Mouse (Mus musculus): Measurements from ENCODE around the gene Mrm3. TPM values are rescaled to one million over a fixed set of nuclear protein-coding genes. Genes with fewer than 3 reads are reported as not detected.
A peak's percentile ranks its signal among the peaks of the same experiment; 100 is the strongest.

Gene Mrm3
- polyA plus RNA-seq, 1 experiment from 2014 or later, result 18.6 TPM

GRCm38 (mm10) chr11:76257386-76257785 lies 13.9 kb downstream of the Mrm3 start:
- DNase-seq (ENCODE audit: low spot score) (no peak), ATAC-seq (replicated peaks; ENCODE audit: low FRiP score) (no peak)
- Histone ChIP-seq H3K9ac (ENCODE audit: low read length) (no peak overlapping the region), H3K36me3 (ENCODE audit: control insufficient read depth, insufficient read depth, low read length) (no peaks in the 10 kb centered on the region; the same call in 1 of the 2 replicates), H3K4me3 (ENCODE audit: low read depth, low read length) (no peak overlapping the region), H3K27ac (ENCODE audit: low read depth, low read length) (no peak overlapping the region), H3K4me2 (ENCODE audit: low read depth, low read length, severe bottlenecking) (no peak overlapping the region), H3K4me1 (replicated peaks; ENCODE audit: control insufficient read depth, insufficient read depth, low read length) (peaks cover 26% of the 10 kb centered on the region), H3K27me3 (ENCODE audit: control insufficient read depth, insufficient read depth, low read length) (no peaks in the 10 kb centered on the region), H3K9me3 (ENCODE audit: control insufficient read depth, low read length) (no peaks in the 10 kb centered on the region)
- 80% methylated on average over 4 of the region's 4 CpGs for WGBS

DNA sequence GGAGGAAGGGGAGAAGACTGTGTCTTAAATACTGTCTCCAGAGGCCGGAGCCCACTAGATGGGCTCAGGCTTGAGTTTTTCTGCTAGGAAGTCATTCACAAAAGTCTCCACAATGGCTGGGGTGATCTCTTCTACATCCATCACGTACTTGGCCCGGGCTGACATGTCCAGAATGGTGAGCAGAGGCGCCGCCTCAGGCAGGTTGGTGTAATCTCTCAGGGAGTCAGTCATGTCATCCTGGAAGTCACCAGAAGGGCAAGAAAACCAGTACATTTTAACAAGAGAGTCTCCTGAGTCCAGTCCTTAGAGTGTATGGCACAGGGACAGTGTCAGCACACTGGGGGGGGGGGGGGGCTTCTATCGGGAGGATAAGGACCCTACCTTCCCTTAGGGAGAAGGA lies 15.0 kb downstream of the Mrm3 start:
- Histone ChIP-seq H3K27me3 (ENCODE audit: control insufficient read depth, insufficient read depth, low read length) (no peaks in the 10 kb centered on the region), H3K36me3 (ENCODE audit: control insufficient read depth, insufficient read depth, low read length) (no peaks in the 10 kb centered on the region; the same call in 1 of the 2 replicates), H3K4me2 (ENCODE audit: low read depth, low read length, severe bottlenecking) (no peak overlapping the region), H3K9ac (ENCODE audit: low read length) (no peak overlapping the region), H3K4me1 (replicated peaks; ENCODE audit: control insufficient read depth, insufficient read depth, low read length) (peaks cover 36% of the 10 kb centered on the region), H3K27ac (ENCODE audit: low read depth, low read length) (no peak overlapping the region), H3K4me3 (ENCODE audit: low read depth, low read length) (no peak overlapping the region), H3K9me3 (ENCODE audit: control insufficient read depth, low read length) (no peaks in the 10 kb centered on the region)
- ATAC-seq (replicated peaks; ENCODE audit: low FRiP score) (no peak), DNase-seq (ENCODE audit: low spot score) (no peak)
- 88% methylated on average over 6 of the region's 6 CpGs for WGBS

DNA sequence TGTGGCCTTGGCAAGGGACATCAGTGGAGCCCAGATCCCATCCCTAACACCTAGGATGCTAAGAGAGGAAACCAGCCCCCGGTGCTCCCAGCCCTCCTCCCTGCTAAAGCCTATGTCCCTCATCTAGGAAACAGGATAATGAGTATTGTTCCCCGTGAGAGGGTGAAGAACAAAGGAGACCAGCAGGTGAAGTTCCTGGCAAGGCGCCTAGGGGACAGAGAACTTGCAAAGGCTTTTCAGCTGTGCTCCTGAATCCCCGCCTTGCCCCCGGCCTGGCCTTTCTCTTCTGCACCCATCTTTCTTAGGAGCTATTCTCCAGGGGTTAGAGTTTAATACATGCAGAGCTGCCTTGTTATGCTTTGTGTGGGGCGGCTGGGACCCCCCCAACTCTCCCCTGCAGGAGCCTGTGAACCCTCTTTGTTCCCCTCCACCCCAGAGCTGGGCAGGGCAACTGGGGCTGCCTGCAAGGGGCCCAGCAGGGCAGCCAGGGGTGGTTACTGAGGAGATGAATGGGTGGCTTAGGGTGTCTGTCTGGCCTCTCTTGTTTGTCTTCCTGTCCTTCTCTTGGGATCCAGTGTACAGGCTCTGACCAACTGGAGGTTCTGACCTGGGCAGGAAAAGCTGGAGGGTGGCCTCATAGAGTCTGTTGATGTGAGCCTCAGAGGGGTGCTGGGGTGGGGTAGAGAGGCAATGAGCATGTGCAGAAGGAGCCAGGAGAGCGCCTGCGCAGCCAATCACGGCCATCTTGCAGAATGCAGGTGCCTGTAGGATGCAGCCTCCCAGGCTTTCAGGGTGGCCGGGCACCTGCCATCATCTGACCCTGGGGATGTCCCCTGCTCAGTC lies 16.9 kb downstream of the Mrm3 start:
- Histone ChIP-seq H3K4me1 (replicated peaks; ENCODE audit: control insufficient read depth, insufficient read depth, low read length) (peaks cover 33% of the 10 kb centered on the region), H3K36me3 (ENCODE audit: control insufficient read depth, insufficient read depth, low read length) (no peaks in the 10 kb centered on the region; the same call in 1 of the 2 replicates), H3K27ac (ENCODE audit: low read depth, low read length) (peak overlapping the region; percentile 39), H3K9me3 (ENCODE audit: control insufficient read depth, low read length) (no peaks in the 10 kb centered on the region), H3K4me2 (ENCODE audit: low read depth, low read length, severe bottlenecking) (no peak overlapping the region), H3K27me3 (ENCODE audit: control insufficient read depth, insufficient read depth, low read length) (no peaks in the 10 kb centered on the region), H3K9ac (ENCODE audit: low read length) (peak overlapping the region; percentile 29; the same call in 1 of the 2 replicates), H3K4me3 (ENCODE audit: low read depth, low read length) (no peak overlapping the region)
- no peak for DNase-seq (ENCODE audit: low spot score)
- WGBS, result 38% methylated on average over 10 of the region's 10 CpGs
- no peak for ATAC-seq (replicated peaks; ENCODE audit: low FRiP score)

DNA sequence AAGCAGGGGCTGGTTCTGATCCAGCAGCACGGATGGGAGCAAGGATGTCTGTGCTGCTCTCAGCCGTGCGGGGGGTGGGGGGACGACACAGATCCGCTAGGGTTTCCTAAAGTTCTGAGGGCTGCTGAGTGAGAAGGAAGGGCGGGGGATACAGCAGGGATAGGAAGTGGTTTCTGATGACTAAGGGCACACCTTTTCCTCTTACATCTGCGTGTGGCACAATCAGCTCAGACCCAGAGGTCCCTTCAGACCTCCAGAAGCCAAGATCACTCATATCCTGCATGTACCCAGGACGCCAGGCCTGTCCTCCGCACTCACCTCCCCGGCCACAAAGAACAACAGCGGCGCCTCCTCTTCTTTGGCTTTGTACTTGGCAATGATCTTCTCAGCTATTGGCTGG lies 17.7 kb downstream of the Mrm3 start:
- no peaks in the 10 kb centered on the region for H3K27me3 ChIP-seq (ENCODE audit: control insufficient read depth, insufficient read depth, low read length)
- no peaks in the 10 kb centered on the region; the same call in 1 of the 2 replicates for H3K36me3 ChIP-seq (ENCODE audit: control insufficient read depth, insufficient read depth, low read length)
- H3K9me3 ChIP-seq (ENCODE audit: control insufficient read depth, low read length), result no peaks in the 10 kb centered on the region
- ATAC-seq (replicated peaks; ENCODE audit: low FRiP score), result no peak
- H3K4me2 ChIP-seq (ENCODE audit: low read depth, low read length, severe bottlenecking), result no peak overlapping the region
- H3K4me1 ChIP-seq (replicated peaks; ENCODE audit: control insufficient read depth, insufficient read depth, low read length), result peaks cover 34% of the 10 kb centered on the region
- H3K27ac ChIP-seq (ENCODE audit: low read depth, low read length), result no peak overlapping the region
- 65% methylated on average over 12 of the region's 12 CpGs for WGBS
- no peak for DNase-seq (ENCODE audit: low spot score)
- no peak overlapping the region for H3K4me3 ChIP-seq (ENCODE audit: low read depth, low read length)
- no peak overlapping the region for H3K9ac ChIP-seq (ENCODE audit: low read length)

DNA sequence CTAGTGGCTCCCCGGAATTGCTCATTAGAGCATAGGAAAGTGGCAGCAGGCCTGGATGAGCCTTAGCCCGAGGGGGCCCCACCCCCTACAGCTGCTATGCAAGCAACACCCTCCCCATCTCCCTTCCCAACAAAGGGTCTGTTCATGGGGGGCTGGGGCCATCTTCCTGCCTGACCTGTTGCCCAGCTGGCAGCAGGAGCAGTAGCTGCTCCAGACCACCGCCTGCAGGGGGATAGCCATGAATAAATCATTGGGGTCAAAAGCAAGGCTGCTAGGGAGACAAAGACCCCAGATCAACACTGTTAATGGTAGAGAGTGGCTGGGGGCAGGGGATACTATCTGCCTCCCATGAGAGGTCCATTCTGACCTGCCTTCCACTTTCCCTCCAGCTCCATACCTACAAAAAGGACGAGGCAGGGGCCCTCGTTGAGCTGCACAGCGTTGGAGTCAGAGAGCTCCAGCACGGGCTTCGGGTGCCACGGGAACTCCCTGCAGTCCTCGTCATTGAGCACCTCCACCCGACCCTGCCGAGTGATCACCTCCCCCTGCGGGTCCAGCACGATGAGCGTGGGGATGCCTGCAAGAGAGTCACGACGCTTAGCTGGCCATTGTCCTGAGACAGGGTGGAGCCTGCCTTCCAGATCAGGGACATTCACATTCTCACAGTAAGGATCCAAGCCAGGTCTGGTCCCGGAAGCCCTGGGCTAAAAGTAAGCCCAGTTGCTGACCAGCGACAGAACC lies 19.3 kb downstream of the Mrm3 start:
- peak overlapping the region; percentile 27 for H3K9ac ChIP-seq (ENCODE audit: low read length)
- H3K4me2 ChIP-seq (ENCODE audit: low read depth, low read length, severe bottlenecking), result no peak overlapping the region
- DNase-seq (ENCODE audit: low spot score) (peak; percentile 72), ATAC-seq (replicated peaks; ENCODE audit: low FRiP score) (peak; percentile 35; the same call in 1 of the 2 replicates)
- no peaks in the 10 kb centered on the region; the same call in 1 of the 2 replicates for H3K36me3 ChIP-seq (ENCODE audit: control insufficient read depth, insufficient read depth, low read length)
- peaks cover 40% of the 10 kb centered on the region for H3K4me1 ChIP-seq (replicated peaks; ENCODE audit: control insufficient read depth, insufficient read depth, low read length)
- 10% methylated on average over 19 of the region's 19 CpGs for WGBS
- no peaks in the 10 kb centered on the region for H3K27me3 ChIP-seq (ENCODE audit: control insufficient read depth, insufficient read depth, low read length)
- H3K4me3 ChIP-seq (ENCODE audit: low read depth, low read length), result no peak overlapping the region
- no peaks in the 10 kb centered on the region for H3K9me3 ChIP-seq (ENCODE audit: control insufficient read depth, low read length)
- H3K27ac ChIP-seq (ENCODE audit: low read depth, low read length), result no peak overlapping the region

DNA sequence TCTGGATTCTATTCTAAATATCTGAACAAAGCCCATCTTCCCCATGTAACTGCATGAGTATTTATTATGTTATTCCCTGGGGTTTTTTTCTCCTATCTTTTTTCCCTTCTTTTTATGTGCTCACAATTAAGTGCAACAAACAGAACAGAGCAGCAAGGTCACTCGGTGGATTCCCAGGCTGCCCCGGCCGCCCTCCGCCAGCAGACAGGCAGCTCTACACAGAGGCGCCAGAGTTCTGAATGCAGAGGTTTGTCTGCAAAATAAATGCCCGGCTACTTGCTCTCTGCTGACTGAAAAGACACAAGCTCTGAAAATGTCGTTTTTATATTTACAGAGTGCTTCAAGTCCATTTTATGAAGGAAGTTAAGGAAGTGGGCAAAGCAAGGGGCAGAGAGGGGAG lies 24.0 kb downstream of the Mrm3 start:
- Histone ChIP-seq H3K9me3 (ENCODE audit: control insufficient read depth, low read length) (no peaks in the 10 kb centered on the region), H3K4me3 (ENCODE audit: low read depth, low read length) (no peak overlapping the region), H3K4me1 (replicated peaks; ENCODE audit: control insufficient read depth, insufficient read depth, low read length) (peaks cover 28% of the 10 kb centered on the region), H3K27ac (ENCODE audit: low read depth, low read length) (peak overlapping the region; percentile 58; the same call in 1 of the 2 replicates), H3K36me3 (ENCODE audit: control insufficient read depth, insufficient read depth, low read length) (no peaks in the 10 kb centered on the region), H3K9ac (ENCODE audit: low read length) (peak overlapping the region; percentile 30), H3K4me2 (ENCODE audit: low read depth, low read length, severe bottlenecking) (no peak overlapping the region), H3K27me3 (ENCODE audit: control insufficient read depth, insufficient read depth, low read length) (no peaks in the 10 kb centered on the region)
- ATAC-seq (replicated peaks; ENCODE audit: low FRiP score), result 0 out of 2 replicates have a peak, but pooled peaks have one; percentile 18
- 26% methylated on average over 7 of the region's 7 CpGs for WGBS
- no peak for DNase-seq (ENCODE audit: low spot score)

DNA sequence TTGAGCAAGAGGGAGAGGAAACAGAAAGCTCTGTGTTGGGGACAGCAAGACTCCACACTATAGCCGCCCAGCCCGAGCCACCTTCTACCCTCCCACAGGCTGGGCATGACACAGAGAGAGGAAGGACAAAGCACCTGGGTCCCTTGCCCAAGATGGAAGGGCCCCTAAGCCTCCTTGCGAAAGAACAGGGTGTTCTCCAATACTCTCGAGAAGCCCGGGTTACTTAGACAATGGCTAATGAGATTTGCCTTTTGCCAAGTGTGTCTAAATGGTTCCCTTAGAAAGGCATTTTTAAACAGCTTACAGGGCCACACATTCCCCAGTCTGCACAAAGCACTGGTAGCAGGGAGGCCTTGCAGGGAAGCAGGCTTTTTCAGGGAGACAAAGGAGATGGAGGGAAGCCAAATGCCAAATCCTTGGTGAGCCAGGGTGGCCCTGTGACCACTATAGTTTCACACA lies 24.5 kb downstream of the Mrm3 start:
- peak overlapping the region; percentile 30 for H3K9ac ChIP-seq (ENCODE audit: low read length)
- ATAC-seq (replicated peaks; ENCODE audit: low FRiP score), result peak; percentile 45; the same call in 1 of the 2 replicates
- H3K9me3 ChIP-seq (ENCODE audit: control insufficient read depth, low read length), result no peaks in the 10 kb centered on the region
- 7% methylated on average over 5 of the region's 5 CpGs for WGBS
- peaks cover 24% of the 10 kb centered on the region for H3K4me1 ChIP-seq (replicated peaks; ENCODE audit: control insufficient read depth, insufficient read depth, low read length)
- no peak for DNase-seq (ENCODE audit: low spot score)
- no peaks in the 10 kb centered on the region for H3K27me3 ChIP-seq (ENCODE audit: control insufficient read depth, insufficient read depth, low read length)
- no peaks in the 10 kb centered on the region for H3K36me3 ChIP-seq (ENCODE audit: control insufficient read depth, insufficient read depth, low read length)
- H3K4me2 ChIP-seq (ENCODE audit: low read depth, low read length, severe bottlenecking), result no peak overlapping the region
- H3K27ac ChIP-seq (ENCODE audit: low read depth, low read length), result peak overlapping the region; percentile 58
- no peak overlapping the region for H3K4me3 ChIP-seq (ENCODE audit: low read depth, low read length)

- Histone ChIP-seq H3K9ac (ENCODE audit: low read length) (peak overlapping the region; percentile 30), H3K4me2 (ENCODE audit: low read depth, low read length, severe bottlenecking) (no peak overlapping the region), H3K27ac (ENCODE audit: low read depth, low read length) (peak overlapping the region; percentile 58), H3K9me3 (ENCODE audit: control insufficient read depth, low read length) (no peaks in the 10 kb centered on the region), H3K36me3 (ENCODE audit: control insufficient read depth, insufficient read depth, low read length) (no peaks in the 10 kb centered on the region), H3K4me3 (ENCODE audit: low read depth, low read length) (no peak overlapping the region), H3K27me3 (ENCODE audit: control insufficient read depth, insufficient read depth, low read length) (no peaks in the 10 kb centered on the region), H3K4me1 (replicated peaks; ENCODE audit: control insufficient read depth, insufficient read depth, low read length) (peaks cover 19% of the 10 kb centered on the region)
- ATAC-seq (replicated peaks; ENCODE audit: low FRiP score) (no peak), DNase-seq (ENCODE audit: low spot score) (no peak)
- WGBS, result 47% methylated on average over 6 of the region's 6 CpGs
These were observed 25.1 kb downstream of the Mrm3 start for GRCm38 (mm10) chr11:76268521-76269065.

Data from forebrain, embryonic 11.5 days (tissue).